Mouse (Mus musculus) small intestine, adult 2 months (tissue): ENCODE measurements around the gene Sim1.

ENCODE experiments used
- CTCF ChIP-seq: fragments of 200-500 bp; IDR thresholded peaks from 2 replicates; pipeline ENCODE4 v1.5.1; 2012; ENCODE audit warnings: low read depth, mild to moderate bottlenecking, control low read depth, inconsistent platforms, low read length, moderate library complexity, mixed read lengths; ENCODE audit not compliant: insufficient replicate concordance, insufficient read length; ENCODE audit errors: extremely low read depth
- POLR2A ChIP-seq: fragments of 200-500 bp; IDR thresholded peaks from 2 replicates; pipeline ENCODE4 v1.6.1; 2012; ENCODE audit warnings: low read depth, mild to moderate bottlenecking, control low read depth, inconsistent platforms, low read length, moderate library complexity

GRCm38 (mm10) chr10:51011391-51012150 lies 117.0 kb downstream of the Sim1 start:
- no peak for TF ChIP-seq CTCF
- TF ChIP-seq POLR2A, result no peak
